Mouse (Mus musculus): ENCODE data around the gene Pard3b.

The Pard3b gene

DNA sequence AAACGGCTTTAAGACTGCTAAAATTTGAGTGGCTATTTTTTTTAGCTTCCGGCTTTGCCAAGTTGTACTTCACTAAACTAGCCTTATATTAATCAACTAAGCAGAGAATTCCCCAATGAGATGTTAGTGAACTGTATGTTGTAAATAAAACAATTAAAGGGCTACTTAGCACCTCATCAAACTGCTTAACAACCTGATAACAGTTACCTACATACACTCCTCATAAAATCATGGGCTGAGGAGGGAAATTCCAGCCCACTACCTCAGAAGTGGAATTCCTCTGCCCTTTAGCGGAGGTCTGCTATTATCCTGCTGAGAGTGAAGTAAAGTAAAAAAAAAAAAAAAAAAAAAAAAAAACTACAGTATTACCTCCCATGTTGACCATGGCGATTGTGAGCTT, 986.7 kb downstream of the Pard3b start:
- in situ Hi-C loops (cut with MboI; ENCODE audit: low sequenced_read_pairs): no loop called here

DNA sequence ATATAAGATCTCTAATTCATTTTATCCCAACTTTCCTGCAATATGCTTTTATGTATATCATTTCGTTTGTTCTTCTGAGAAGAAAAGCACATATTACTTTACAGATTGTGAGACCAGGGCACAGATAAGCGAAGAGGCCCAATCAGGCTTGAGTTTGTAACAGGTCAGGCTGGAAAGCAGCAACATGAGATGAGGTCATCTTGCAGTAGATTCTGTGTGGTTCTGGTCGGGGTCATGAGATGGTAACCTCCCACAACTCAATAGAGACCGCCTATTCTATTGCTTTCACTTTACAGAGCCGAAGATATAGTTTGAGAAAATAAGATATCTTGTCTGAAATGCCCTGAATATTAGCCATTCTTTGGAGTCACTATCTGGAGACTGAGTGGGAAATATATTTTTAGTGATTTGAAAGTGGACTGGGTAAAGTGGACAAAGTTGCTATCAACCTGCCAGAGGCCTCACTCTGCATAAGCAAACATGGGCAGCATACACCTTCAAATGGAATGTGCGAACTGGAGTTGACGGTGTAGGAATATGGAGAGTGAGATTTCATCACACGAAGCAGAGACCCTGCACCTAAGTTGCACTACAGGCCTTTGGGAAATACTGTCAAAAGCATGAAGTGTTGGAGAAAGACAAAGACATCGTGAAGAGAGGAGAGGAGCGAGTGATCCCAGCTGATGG, 987.3 kb downstream of the Pard3b start:
- in situ Hi-C loops (cut with MboI; ENCODE audit: low sequenced_read_pairs): no loop called here

DNA sequence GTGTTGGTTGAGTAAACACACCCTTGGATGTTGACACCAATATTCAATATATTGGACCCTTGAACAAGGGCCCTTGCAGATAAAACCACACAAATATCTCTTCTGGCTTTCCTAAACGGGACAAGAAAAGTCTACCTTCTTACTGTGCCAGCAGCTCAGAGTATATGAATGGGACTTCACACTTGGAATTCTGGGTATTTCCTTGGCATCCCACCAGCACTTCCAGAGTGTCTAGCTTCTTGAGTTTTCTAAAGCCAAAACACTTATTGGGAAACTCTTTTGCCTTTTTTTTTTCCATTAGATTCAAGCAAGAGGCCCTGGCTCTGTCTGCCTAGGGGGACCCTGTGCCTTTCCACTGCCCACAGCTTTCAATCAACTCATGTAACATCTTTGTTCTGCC, 991.3 kb downstream of the Pard3b start:
- in situ Hi-C loops (cut with MboI; ENCODE audit: low sequenced_read_pairs): no loop called here

DNA sequence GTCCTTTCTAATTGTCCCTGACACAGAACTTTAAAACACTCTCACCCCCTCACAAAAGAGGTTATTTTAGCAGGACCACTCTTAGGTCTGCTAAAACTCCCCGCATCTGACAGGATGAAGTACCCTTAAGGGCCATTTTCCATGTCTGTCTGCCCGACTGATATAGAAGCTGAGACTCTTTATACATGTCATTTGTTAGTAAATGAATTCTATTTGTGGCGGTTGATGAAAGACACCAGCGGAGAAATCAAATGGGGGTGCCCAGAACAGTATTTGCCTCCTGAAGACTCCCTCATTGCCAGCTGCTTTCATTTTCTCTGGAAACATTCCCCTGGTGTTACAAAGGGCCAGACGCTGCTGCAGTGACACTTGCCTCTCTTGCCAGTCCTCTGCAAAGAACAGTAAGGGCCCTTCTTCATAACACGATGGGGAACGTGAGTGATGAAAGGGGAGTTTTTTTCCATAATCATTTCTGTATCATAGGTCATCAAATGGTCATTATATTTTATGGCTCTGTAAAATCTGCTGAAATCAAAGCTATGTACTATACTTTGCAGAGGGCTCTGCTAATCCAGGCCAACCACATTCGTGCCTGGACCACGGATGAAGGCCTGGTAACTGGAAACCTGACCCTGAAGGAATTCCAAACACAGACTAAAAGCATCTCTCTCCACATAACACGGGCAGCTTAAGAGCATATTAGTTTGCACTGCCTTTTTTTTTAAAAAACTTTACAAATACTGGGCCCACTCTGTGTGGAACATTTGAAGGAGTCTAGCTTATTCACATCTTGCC, 993.1 kb downstream of the Pard3b start:
- in situ Hi-C loops (cut with MboI; ENCODE audit: low sequenced_read_pairs): no loop called here

DNA sequence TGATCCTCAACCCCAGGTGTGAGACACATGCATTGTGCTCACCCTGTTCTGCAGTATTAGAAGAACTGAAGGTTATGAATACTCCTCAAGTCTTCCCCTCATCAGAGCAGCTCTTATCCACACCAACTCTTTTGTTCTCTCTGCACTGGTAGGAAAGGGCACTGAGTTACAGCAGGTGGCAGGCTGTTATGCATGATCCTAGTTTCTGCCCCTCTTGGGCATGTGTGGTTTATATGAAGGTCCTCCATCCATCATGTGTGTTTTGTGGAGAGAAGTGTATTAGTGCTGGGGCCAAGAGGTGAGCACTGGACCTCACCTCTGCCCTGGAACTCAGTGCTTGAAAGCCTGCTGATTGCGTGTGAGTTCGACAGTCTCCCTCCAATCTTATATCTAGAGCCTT, 994.3 kb downstream of the Pard3b start:
- in situ Hi-C loops (cut with MboI; ENCODE audit: low sequenced_read_pairs): no loop called here

DNA sequence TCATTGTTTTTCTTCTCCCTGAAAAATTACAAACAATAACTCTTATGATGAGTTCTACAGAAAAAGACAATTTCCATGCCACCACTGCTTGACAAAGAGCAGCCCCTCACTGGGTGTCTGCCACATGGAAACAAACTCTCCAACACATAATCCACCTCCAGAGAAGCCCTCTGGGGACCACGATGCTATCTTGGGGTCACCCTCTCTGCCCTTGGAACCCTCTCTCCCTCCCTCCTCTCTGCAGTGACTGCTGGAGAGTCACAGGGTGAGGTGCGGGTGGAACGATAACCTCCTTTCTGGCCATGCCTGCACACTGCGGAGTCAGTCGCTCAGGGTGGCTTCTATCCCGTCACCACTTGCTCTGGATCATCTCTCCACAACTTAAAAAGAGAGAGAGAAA, 996.6 kb downstream of the Pard3b start:
- in situ Hi-C loops (cut with MboI; ENCODE audit: low sequenced_read_pairs): no loop called here

DNA sequence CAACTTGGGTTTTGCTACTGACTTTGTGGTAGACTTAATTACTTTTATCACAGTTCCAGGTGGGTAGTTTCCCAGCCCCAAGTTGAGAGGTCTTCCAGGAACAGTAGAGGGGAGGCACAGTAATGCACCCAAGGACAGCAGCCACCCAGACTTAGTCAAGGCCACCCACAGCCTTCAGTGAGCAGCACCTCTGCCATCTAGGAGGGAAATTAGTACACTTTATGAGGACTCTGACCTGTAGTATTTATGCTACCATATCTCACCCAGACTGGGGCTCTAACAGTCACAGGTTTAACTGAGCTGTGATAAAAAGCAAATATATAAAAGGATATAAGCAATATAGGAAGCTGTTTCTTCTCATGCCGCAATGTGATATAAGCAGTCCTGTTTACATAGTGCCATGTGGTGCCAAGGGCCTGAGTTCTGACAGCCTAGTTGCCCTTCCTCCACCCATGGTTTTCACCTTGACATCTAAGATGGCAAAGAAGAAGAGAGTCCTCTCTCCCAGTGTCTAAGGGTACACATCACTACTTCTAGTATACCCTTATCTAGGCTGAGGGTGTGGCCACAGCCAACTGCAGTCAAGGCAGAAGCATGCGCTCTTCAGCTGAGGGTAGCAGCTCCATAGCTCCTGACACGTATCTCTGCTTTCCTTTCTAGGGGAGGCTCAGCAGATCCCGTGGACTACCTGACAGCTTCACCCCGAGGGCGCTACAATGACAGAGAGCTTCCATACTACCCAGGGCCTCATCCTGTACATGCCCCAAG, 998.5 kb downstream of the Pard3b start:
- in situ Hi-C loops (cut with MboI; ENCODE audit: low sequenced_read_pairs): no loop called here

DNA sequence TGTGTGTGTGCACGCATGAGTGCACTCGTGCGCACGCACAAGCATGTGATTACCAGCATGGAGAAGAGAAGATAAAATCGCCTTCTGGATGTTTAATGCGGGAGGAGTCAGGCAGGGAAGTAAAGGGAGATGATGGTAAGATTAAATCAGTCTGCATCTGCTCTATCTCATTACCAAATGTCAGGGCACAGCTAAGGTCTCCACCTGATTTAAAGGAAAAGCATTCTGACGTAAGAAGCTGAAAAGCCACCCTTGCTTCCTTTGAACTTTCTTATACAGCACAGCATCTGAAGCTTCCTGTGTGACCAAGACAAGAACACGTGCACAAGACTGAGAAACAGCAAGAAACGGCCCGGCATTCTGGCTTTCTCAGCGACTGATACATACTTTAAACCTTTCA, 1000.4 kb downstream of the Pard3b start:
- in situ Hi-C loops (cut with MboI; ENCODE audit: low sequenced_read_pairs): no loop called here

DNA sequence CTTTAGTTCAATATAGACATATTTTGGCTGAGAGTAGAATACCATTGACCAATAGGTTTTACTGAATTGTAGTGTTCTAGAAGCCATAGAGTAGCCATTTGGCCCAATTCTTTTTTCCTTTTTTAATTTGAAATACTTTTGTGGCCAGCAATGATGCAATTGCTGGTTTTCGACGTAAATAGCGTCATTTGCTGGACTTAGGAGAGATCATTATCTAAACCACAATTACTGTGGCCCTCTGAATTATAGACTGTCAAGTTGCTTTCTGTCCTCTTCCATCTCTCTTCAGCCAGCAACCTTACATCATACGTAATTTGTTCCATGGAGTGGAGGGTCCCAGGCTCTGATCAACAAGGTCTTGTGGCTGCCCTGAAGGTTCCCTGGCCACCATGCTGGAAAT, 1000.8 kb downstream of the Pard3b start:
- in situ Hi-C loops (cut with MboI; ENCODE audit: low sequenced_read_pairs): no loop called here

DNA sequence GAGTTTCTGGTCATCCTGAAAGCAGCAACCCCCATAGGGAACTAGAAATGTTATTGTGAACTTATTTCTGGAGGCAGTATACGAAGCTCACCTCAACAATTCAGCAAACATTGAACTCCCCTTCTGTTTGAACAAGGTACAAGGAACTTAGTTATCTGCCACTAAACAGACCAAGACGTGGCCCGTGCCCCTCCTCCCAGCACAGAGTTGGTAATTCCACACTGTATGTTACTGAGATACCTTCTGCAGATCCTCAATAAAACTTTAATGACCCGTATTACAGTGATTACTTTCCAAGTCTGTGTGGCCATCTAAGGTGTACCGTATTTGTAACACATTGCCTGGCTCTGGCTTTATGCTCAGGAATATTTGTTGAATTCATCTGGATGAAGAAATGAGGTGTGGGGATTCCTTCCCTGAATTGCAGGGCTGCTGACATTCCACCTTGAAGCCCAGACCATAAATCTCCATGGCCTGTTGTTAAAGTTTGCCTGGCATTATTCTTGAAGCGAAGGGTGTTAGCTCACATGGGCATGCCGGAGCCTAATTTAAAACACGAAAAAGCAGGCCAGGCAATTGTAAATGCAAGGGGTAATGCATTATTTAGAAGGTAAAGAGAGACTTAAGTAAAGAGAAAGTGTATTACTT, 1006.1 kb downstream of the Pard3b start:
- in situ Hi-C loops (cut with MboI; ENCODE audit: low sequenced_read_pairs): no loop called here

DNA sequence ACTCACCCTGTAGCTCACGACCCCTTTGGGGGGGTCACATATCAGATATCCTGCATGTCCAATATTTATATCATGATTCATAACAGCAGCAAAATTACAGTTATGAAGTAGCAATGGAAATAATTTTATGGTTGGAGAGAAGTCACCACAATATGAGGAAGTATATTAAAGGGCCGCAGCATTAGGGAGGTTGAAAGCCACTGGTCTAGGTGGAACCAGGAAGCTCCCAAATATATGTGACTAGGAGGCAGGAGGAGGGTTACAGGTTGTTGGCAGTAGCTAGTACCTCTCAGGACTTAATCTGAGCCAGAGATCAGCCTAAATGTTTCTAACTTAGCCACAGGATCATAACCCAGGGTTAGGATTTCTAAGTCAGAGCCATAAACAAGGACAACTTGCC, 1008.2 kb downstream of the Pard3b start:
- in situ Hi-C loops (cut with MboI; ENCODE audit: low sequenced_read_pairs): no loop called here

DNA sequence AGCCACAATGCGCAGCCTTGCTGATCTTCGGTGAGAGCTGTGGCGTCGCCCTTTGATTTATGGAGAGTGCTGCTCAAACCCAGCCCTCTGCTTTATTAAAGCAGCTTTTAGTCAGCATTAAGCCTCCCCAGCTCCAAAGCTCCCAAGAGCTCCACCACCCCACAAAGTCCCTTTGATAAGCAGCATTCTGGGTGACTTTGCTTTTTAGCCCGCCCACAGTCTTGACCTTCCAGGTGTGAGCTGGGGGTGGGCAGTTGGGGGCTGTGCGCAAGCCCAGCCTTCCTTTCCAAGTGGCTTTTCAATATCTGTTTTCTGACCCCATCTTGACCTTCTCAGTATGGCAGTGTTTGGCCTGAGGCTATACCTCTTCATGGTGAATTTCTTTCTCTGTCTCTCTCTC, 1009.5 kb downstream of the Pard3b start:
- in situ Hi-C loops (cut with MboI; ENCODE audit: low sequenced_read_pairs): no loop called here

DNA sequence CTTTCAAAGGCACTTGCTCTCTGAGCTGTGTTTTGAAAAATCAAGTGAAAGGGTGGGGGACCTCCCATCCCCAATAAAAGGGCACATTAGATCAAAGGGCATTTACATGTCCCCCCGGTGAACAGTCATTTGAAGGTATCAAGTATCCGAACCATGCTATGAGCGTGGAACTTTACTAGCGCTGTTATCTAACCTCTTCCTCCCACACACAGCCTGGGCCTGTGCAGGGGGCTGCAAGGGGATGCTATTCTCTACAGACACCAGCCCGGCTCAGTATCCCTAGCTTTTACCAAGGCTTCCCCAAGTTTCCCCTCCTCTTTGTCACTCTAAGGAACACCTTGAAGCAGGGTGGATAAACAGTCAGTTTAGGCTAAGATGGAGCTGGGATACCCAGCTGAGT, 1010.0 kb downstream of the Pard3b start:
- in situ Hi-C loops (cut with MboI; ENCODE audit: low sequenced_read_pairs): no loop called here

DNA sequence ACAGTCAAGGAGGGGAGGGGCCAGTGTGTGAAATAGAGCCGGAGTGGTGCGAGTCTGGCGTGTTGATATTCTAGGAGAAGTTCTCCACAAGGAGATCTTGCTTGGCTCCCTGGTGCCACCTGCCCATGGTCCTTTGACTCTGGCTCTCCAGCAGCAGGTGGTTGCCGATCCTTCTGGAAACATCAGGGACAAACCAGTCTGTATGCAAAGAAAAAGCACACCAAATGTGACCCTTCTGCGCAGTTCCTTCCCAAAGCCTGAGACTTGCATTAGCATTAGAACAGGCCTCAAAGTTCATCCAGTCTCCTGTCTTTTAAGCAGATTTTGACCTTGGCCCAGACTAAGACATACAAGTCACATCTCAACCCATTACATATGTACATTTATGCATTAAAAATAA, 1011.9 kb downstream of the Pard3b start:
- in situ Hi-C loops (cut with MboI; ENCODE audit: low sequenced_read_pairs): no loop called here

DNA sequence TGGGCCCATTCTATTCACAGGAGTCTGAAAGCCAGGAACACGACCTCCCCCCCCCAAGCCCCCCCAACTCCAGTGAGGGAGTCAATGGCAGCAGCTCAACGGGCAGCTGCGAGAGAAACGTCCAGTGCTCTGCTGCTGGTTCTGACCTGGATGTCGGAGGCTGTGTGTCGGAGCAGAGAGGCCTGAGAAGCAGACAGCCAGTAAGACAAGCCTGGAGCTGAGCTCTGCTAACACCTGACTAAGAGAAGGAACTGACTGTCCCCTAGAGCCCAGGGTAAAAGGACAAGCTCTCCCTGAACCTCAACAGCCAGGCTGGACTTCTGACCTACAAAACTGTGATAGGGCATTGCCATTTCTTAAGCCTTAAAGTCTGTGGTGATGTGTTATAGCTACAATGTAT, 1015.8 kb downstream of the Pard3b start:
- in situ Hi-C loops (cut with MboI; ENCODE audit: low sequenced_read_pairs): no loop called here

DNA sequence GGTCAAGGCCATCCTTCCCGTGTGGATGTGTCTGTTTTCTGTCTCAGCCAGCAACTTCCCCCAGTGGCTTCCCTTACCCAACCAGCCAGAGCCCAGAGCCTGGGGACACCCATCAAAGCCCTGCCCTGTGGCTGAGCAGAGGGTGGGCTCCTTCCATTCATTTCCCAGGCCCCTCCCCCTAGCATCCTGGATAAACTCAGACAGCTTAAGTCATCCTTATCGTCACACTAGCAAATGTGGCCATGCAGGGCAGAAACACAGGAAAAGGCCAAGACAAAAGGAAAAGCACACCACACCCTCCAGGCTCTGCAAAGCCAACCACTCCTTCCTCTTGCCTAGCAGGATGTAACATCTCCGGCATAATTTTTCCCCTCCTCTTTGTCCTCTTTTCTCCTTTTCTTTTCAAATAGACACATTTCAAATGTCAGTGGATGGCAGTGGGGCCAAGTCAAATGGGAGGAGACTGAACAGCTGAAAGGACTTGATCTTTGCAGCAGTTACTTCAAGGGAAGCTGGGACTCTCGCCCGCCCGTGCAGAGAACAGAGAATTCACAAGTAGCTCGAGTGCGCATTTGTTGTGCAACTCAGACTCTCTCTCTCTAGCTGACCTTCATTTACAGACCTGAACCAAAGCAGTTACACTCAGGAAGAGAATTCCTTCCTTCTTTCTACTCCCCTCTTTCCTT, 1026.5 kb downstream of the Pard3b start:
- in situ Hi-C loops (cut with MboI; ENCODE audit: low sequenced_read_pairs): no loop called here

DNA sequence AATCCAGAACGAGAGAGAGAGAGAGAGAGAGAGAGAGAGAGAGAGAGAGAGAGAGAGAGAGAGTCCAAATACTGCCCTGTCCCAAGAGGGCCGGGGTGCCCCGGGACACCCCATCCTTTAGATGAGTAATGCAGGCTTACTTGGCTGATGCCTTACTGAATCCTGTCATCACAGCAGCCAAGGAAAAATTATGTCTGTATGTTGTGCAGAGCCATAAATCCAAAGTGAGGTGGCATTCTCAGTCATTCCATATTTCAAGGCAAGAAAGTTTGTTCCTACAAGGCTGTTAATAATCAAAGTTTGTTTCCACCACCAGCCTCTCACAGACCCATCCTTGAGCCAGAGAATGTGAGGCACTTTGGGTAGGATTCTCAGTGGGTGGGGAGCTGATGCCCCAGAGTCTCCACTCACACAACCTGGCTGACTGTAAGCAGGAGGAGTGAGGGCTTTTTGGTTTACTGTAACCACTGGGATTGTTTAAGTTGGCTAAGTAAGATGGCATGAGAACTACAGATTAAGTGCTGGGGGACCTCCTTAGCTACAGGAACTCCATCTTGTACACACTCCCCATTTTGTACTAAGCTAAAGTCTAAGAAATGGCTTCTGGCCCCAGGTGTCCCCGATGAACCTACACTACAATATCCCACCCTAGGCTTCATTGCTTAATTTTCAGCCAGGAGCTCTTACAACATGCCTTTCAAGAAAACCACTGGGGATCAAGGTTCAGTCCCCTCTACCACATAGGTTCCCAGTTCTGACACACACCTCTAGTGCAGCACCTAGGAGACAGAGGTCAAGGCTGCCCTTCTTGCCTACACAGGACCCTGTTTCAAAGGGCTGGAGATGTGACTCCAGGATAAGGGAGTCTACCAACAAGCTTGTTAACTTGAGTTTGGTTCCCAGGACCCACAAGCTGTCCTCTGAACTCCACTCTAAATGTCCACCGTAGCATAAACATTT, 1027.4 kb downstream of the Pard3b start:
- in situ Hi-C loops (cut with MboI; ENCODE audit: low sequenced_read_pairs): no loop called here

DNA sequence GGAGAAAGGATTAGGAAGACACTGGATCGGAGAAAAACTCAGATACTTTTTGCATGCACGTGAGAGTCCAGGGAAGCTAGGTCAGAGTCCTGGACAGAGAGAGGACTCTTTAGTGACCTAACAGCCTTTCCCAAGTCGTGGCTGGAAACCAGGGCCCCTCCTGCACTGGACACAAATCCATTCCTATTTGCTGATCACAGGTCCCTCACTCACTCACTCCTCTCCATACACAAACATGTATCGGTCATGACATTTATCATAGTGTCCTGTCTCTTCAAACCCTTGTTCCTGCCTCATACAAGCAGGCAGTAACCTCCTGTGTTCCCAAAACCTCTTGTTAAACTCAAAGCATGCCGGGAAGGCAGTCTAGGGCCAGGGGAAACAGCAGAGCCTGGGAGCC, 1028.2 kb downstream of the Pard3b start:
- in situ Hi-C loops (cut with MboI; ENCODE audit: low sequenced_read_pairs): no loop called here

DNA sequence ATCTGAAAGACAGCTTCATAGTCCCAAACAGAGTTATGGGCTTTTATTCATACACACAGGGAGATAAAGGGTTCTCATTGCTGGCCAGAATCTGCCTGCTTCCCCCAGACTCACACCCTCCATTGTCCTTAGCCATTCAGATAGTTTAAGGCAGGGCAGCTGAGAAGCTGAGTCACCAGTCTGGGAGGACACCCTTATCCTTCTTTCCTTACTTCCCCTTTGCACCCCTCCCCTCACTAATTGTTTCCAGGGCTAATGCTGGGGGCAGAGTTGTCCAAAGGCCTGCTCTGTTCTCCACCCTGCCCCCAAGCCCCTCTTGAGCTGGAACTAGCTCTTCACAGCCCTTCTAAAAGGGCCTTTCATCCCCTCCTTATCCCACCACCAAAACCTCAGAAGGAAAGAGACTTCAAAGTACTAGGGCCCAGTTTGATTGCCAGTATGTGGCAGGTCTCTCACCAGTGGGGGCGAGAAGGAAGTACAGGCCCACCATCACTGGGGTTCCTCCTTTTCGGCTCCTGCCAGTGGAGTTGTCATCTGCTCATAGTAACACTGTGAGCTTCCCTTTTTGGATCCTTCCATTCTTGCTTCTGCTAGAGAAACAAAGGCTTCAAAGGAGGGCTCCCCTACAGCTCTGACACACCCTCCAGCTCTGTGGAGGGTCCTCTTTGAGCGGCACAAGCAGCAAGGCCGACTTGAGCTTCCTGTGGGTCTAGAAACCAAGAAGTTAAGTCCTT, 1040.2 kb downstream of the Pard3b start:
- in situ Hi-C loops (cut with MboI; ENCODE audit: low sequenced_read_pairs): no loop called here
